Mouse (Mus musculus) Patski (cell line): ENCODE measurements around the gene Zdhhc18. TPM values are rescaled to one million over a fixed set of nuclear protein-coding genes. Genes with fewer than 3 reads are reported as not detected.
A peak's percentile ranks its signal among the peaks of the same experiment; 100 is the strongest.

ENCODE experiments used
- ATAC-seq: fragments of 100-300 bp; one replicate; pipeline ENCODE4 v1.8.0; 2021
- CTCF ChIA-PET: fragments of 350-600 bp; sonication (Branson Sonifier 250); formaldehyde crosslinking; loops from one replicate; lab custom pipeline; 2022; ENCODE audit warnings: inconsistent platforms; lab: Charles Lee
- POLR2A ChIA-PET: fragments of 350-600 bp; sonication (Branson Sonifier 250); formaldehyde crosslinking; loops from one replicate; lab custom pipeline; 2022; ENCODE audit warnings: antibody characterized with exemption, inconsistent platforms; lab: Charles Lee
- DNase-seq: peaks from one replicate; pipeline ENCODE4 v3.0.0-alpha.2; 2011; ENCODE audit warnings: low read depth, low spot score
- H3K27me3 ChIP-seq: fragments of 371-371 bp; one replicate; pipeline ENCODE4 v1.5.1; 2021
- CTCF ChIP-seq: fragments of 100-300 bp; IDR thresholded peaks from one replicate; pipeline ENCODE4 v1.5.1; 2021
- in situ Hi-C: fragments of 300-500 bp; cut with MboI; formaldehyde crosslinking; loops from 3 replicates; pipeline ENCODE4 v1.11.1; 2018; ENCODE audit warnings: low pct_unique_long_range_greater_than_20kb, mixed read lengths
- polyA plus RNA-seq: library from polyadenylated mRNA; unstranded; gene quantifications from one replicate; pipeline ENCODE4 v1.2.3, GENCODE M21; 2021

Zdhhc18 gene
- polyA plus RNA-seq, 1 experiment from 2014 or later, result 48.3 TPM

DNA sequence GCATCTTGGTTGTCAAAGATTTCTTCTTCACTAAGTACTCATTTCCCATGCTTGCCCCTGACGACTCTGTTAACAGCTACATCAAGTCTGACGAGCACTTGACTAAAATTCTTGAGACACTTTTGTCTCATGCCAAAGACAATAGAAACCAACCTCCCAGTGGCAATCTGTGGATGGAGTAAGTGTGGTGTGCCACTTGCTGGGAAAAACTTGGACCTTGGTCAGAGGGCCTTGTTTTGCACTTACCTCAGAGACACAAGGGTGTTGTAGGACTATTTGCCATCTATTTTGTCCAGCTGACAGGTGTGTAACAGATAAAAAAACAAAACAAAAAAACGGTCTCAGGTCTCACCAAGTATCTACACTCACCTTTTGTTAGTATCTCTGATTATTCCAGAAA lies 26.2 kb upstream of the Zdhhc18 start:
- in situ Hi-C loops, result no loop called here
- no peaks in the 10 kb centered on the region for H3K27me3 ChIP-seq
- ChIA-PET CTCF (interaction anchor here (0.9 to 1.8 kb wide), 6 partner anchors 12 to 140 kb away, joined by 3 to 5 read pairs (median 3); no protein-coding TSS in a partner anchor), POLR2A (interaction anchor here (0.8 kb wide), 1 partner anchor 80 kb away, joined by 3 read pairs; the partner anchor contains the start of gene Arid1a)
- ATAC-seq (no peak), DNase-seq (no peak)
- no peak for TF ChIP-seq CTCF

DNA sequence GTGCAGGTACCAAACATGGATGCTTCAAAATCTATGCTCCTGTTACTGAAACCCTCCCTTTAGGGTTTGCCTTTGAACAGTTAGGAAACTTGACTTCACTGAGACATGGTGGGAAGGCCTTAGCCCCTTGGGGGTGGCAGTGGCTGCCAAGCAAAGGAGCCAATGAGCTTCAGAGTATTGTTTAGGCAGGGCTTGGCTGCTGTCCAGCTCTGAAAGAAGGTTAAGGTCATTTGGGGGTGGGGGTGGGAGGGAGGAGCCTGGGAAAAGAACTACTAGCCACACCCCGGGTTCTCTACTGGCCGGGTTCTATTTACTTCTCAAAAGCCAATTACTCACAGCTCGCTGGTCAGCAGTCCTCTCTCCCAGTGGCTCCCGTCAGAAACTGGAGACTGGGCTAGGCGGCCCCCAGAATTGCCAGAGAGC lies 25.7 kb upstream of the Zdhhc18 start:
- no peaks in the 10 kb centered on the region for H3K27me3 ChIP-seq
- DNase-seq (peak; percentile 38), ATAC-seq (no peak)
- POLR2A ChIA-PET, result interaction anchor here (0.8 kb wide), 1 partner anchor 81 kb away, joined by 3 read pairs; the partner anchor contains the start of gene Arid1a
- TF ChIP-seq CTCF, result no peak
- in situ Hi-C loops, result no loop called here
- CTCF ChIA-PET, result interaction anchor here (0.9 to 1.8 kb wide), 5 partner anchors 13 to 141 kb away, joined by 3 to 5 read pairs (median 3); no protein-coding TSS in a partner anchor

DNA sequence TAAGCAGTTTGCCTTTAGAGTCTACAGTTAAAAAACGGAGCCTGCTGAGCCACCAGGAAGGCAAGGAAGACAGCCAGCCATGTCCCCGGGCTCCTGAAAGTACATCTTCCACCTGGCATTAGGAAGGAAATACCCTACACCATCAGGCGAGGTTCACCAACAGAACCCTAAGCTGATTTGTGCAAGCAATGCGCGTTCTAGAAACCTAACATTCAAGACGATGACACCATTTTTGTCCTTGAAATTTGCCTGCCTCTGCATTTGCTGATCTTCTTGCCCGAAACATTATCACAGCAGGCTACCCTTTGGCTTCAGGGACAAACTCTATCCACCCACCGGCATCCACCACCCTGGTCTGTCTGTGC lies 24.4 kb upstream of the Zdhhc18 start:
- ChIA-PET CTCF (interaction anchor here (1.8 kb wide), 1 partner anchor 14 kb away, joined by 5 read pairs; no protein-coding TSS in a partner anchor), POLR2A (no interaction called here)
- ATAC-seq (no peak), DNase-seq (no peak)
- TF ChIP-seq CTCF, result no peak
- no peaks in the 10 kb centered on the region for H3K27me3 ChIP-seq
- in situ Hi-C loops, result loop anchor here (5.0 kb wide), 2 partner anchors 83 to 153 kb away; partner anchors contain the start of gene Arid1a

DNA sequence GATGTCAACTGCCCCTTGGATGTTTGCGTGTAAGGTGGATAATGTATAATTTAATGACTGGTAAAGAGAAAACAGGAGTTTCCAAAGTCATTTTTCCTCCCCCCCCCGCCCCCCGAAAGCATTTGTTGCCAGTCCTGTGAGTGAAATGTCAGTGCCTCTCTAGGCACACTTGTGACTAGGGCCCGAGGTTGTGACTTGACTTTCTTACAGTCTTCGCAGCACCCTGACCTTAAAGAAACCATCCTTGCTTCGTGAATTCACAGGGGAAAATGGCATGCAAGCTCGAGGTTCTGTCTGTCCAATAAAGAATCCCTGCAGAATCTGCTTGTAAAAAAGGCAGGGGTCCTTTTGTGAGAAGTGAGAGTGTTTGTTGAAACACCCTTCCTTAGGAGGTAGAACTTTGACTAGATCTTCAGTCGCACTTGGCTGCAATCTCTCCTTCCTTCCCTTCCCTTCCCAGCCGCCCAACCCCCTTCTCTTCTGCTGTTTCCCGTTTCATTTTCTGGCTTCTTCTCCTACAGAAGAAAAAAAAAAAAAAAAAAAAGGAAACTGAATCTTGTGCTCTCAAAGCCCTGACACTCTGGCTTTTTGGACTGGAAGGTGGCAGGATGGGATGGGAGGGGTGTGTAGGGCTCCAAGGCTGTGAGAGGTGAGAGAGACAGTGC lies 23.8 kb upstream of the Zdhhc18 start:
- ChIA-PET CTCF (no interaction called here), POLR2A (interaction anchor here (0.6 to 2.3 kb wide), 13 partner anchors 11 to 823 kb away, joined by 3 to 21 read pairs (median 4); partner anchors contain the start of gene Paqr7)
- ATAC-seq (no peak), DNase-seq (no peak)
- H3K27me3 ChIP-seq, result no peaks in the 10 kb centered on the region
- in situ Hi-C loops, result loop anchor here (5.0 kb wide), 2 partner anchors 84 to 154 kb away; partner anchors contain the start of gene Arid1a
- no peak for TF ChIP-seq CTCF

DNA sequence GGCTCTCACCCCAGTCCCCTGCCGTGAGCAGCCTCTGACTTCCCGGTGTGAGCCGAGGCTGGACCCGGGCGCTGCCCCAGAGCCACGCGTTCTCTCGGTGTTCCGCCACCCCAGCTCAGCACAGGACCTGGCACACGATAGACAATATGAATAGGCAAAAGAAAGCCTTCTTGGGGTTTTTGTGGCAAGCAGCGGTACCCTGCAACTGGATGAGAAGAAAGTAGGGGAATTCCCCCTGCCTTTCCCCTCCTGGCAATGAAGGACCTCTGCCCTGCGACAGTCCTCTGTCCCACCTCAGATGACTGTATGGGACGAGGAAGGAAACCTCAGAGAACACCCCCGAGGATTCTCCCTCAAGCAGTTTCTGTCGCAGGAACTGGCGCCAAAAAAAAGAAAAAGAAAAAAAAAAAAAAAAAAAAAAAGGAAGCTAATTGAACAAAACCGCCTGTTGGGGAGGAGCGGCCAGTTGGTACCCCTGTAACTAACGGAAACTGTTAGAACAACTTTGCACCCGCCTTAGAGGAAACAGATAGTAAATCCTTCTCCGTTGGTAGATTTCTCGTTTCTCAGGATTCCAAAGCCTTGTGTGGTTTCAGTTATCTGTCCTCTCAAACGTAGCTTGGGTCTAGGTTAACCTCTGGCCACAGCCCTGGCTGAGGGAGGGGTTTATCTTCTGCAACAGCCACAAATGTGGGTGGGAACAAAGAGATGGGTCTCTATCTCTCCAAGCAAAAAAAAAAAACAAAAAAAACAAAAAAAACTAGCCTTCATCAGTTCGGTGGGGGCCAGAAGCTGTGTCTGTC lies 23.1 kb upstream of the Zdhhc18 start:
- in situ Hi-C loops, result loop anchor here (5.0 kb wide), 2 partner anchors 84 to 154 kb away; partner anchors contain the start of gene Arid1a

DNA sequence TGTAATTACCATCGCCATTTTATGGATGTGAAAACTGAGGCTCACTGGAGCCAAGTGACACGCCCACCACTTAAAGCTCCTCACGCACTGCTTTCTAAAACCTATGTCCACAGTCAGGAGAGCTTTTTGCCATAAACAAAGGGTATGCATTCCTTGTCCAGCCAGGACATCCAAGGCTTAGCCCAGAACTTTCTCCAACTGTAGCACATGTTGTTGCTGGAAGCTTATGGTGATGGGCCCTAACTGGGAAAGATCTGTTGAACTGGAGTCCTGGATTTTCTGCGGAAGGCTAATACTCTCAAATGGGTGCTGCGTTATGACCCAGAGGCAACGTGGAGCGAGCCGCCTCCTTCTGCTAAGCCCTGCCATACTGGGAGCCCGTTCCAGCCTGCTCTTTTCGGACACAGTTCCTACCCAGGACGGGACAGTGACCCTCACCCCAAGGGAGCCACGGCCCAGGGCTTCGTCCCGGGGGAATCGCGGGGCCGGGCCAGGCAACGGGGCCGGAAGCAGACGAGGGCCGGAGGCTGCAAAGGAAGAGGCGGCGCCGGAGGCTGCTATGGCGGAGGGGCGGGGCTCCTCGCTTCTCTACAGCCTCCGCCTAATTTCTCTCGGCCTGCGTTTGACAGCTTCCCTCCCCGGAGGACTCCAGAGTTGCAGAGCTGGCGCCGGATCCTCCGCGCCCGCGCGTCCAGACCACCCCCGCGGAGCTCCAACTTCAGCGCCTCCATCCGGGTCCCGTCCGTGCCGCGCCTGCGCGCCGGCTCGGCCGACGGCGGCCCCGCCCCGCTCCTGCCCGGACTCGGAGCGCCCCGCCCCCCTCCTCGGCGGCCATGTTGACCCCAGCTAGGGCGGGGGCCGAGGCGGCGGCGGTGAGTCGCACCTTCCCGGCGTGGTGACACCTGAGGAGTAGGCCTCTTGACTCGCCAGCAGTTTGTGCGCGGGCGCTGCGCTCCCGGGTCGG lies 22.2 kb upstream of the Zdhhc18 start, which contains the start of gene Pigv:
Gene Pigv, minus strand, starts transcription at position 767 of the 964 bp plus-strand sequence.
- no peak for DNase-seq
- in situ Hi-C loops, result loop anchor here (5.0 kb wide), 2 partner anchors 85 to 155 kb away; partner anchors contain the start of gene Arid1a
- POLR2A ChIA-PET, result interaction anchor here (1.1 to 2.3 kb wide), 5 partner anchors 15 to 102 kb away, joined by 3 to 21 read pairs (median 6); partner anchors contain the start of gene Arid1a
- TF ChIP-seq CTCF, result no peak
- CTCF ChIA-PET, result interaction anchor here (0.9 to 1.2 kb wide), 3 partner anchors 79 to 143 kb away, joined by 3 to 5 read pairs (median 4); no protein-coding TSS in a partner anchor
- H3K27me3 ChIP-seq, result no peaks in the 10 kb centered on the region
- peak; percentile 70 for ATAC-seq

More for the DNA sequence above, 23.1 kb upstream of the Zdhhc18 start:
- peak; percentile 16 for ATAC-seq
- no peak for DNase-seq
- POLR2A ChIA-PET, result interaction anchor here (0.6 to 2.3 kb wide), 14 partner anchors 10 to 823 kb away, joined by 3 to 21 read pairs (median 4); partner anchors contain the start of genes Arid1a and Paqr7
- no peak for TF ChIP-seq CTCF
- CTCF ChIA-PET, result interaction anchor here (1.2 kb wide), 1 partner anchor 143 kb away, joined by 3 read pairs; no protein-coding TSS in a partner anchor
- no peaks in the 10 kb centered on the region for H3K27me3 ChIP-seq

DNA sequence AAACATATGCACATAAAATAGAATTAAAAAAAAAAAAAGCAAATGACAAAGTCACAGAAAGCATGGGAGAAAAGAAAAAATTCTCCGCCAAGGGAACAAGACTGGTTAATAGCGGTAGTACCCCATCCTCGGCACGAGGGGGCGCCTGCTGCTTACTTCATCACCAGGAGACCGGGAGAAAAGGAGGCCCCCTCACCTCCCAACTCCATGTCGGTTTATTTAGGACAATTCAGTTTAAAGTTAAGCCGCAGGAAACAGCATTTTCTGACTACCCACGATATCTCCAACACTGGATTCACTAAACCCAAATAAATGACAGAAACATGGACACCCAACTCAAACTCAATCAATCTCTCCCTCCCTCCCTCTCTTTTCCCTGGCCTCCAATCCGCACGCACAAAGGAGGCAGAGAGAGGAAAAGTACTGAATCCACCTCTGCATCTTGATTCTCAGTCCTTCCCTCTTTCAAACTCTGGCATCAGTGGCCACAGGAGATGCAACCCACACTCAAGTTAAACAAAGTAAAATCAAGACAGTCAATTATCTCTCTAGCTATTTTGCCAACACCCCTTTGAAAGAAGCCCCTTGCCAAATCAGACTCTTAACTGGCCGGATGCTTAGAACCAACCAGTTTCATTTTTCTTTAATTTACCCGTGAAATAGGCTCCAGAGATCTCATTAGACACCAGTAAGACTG lies 21.4 kb upstream of the Zdhhc18 start:
- H3K27me3 ChIP-seq, result no peaks in the 10 kb centered on the region
- ATAC-seq (no peak), DNase-seq (no peak)
- in situ Hi-C loops, result loop anchor here (5.0 kb wide), 2 partner anchors 86 to 156 kb away; partner anchors contain the start of gene Arid1a
- CTCF ChIA-PET, result interaction anchor here (0.9 to 1.2 kb wide), 3 partner anchors 80 to 144 kb away, joined by 3 to 5 read pairs (median 4); no protein-coding TSS in a partner anchor
- TF ChIP-seq CTCF, result no peak
- POLR2A ChIA-PET, result interaction anchor here (0.6 to 2.3 kb wide), 3 partner anchors 77 to 85 kb away, joined by 3 to 21 read pairs (median 6); partner anchors contain the start of gene Arid1a

DNA sequence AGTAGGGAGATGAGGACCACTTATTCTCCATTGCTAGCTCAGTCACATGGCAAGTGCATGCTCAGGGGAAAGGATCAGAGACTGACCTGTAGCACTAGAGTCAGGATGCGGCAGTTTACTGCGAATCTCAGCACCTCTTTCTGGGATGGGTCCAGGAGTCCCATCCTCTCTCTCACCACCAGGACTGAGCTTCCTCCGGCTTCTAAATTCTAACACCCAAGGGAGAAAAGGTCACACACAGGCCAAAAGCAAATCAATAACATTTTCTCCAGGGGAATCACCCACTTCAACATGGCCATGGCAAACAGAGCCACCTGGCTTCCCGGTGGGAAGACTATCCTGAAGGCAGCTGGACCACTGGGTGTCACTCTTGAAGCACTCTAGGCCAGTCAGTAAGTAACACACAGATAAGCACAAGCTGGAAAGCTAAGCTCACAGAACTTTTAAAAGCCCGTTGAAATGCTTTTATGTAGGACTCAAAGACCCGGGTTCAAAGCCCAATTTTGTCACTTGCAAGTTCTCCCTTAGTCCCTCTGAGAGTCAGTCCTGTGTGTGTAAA lies 19.8 kb upstream of the Zdhhc18 start:
- TF ChIP-seq CTCF, result no peak
- ChIA-PET CTCF (interaction anchor here (0.8 to 2.8 kb wide), 8 partner anchors 8 to 159 kb away, joined by 3 to 14 read pairs (median 4); partner anchors contain the start of gene Zdhhc18), POLR2A (interaction anchor here (1.0 kb wide), 1 partner anchor 66 kb away, joined by 3 read pairs; no protein-coding TSS in a partner anchor)
- in situ Hi-C loops, result loop anchor here (5.0 kb wide), 2 partner anchors 88 to 158 kb away; partner anchors contain the start of gene Arid1a
- no peak for ATAC-seq
- H3K27me3 ChIP-seq, result no peaks in the 10 kb centered on the region
- DNase-seq, result no peak
